Mouse (Mus musculus) adrenal gland, postnatal 10 days (tissue): ENCODE data around the gene Plcxd3. TPM values are rescaled to one million over a fixed set of nuclear protein-coding genes. Genes with fewer than 3 reads are reported as not detected.

Experiments
- DNase-seq: peaks from one replicate; pipeline ENCODE4 v3.0.0; 2021; ENCODE audit warnings: mixed read lengths
- long read RNA-seq, 2 experiments: library from polyadenylated mRNA; stranded (forward); transcript quantifications; one replicate each; pipeline ENCODE4 v2.0.0; 2021
- total RNA-seq, 2 experiments: library from RNA; stranded (reverse); gene quantifications; 2 replicates each; pipeline ENCODE4 v1.2.3; 2021

Gene Plcxd3
- 1 to 10 TPM; 2.3 to 5.7 TPM for total RNA-seq
- long read RNA-seq, experiment 1, partial matches to known transcripts, result 0 of 2 reads
- long read RNA-seq, experiment 1, other reads (novel, unspliced or antisense), result 1 of 2 reads
- long read RNA-seq, experiment 2, result 0 reads

GRCm38 (mm10) chr15:4375423-4376220 lies at the start of gene Plcxd3:
Plcxd3 (plus strand) TSS chr15:4375491.
- DNase-seq, result peak; percentile 16

- no peak for DNase-seq
Measured at GRCm38 (mm10) chr15:4331867-4332266, 43.4 kb upstream of the Plcxd3 start.

- no peak for DNase-seq
Measured at GRCm38 (mm10) chr15:4341620-4342019, 33.7 kb upstream of the Plcxd3 start.

GRCm38 (mm10) chr15:4348816-4349553 lies 26.3 kb upstream of the Plcxd3 start:
- DNase-seq, result no peak

- DNase-seq, result peak; percentile 20
Measured at GRCm38 (mm10) chr15:4356397-4356796, 18.9 kb upstream of the Plcxd3 start.

- DNase-seq, result no peak
Measured at GRCm38 (mm10) chr15:4357706-4358105, 17.6 kb upstream of the Plcxd3 start.

- peak; percentile 24 for DNase-seq
Measured at GRCm38 (mm10) chr15:4367801-4368200, 7.5 kb upstream of the Plcxd3 start.

- no peak for DNase-seq
Measured at GRCm38 (mm10) chr15:4374453-4374990, 769 bp upstream of the Plcxd3 start.

GRCm38 (mm10) chr15:4375031-4375422 lies 264 bp upstream of the Plcxd3 start:
- no peak for DNase-seq

GRCm38 (mm10) chr15:4376221-4376631 lies 935 bp downstream of the Plcxd3 start:
- peak; percentile 2 for DNase-seq

- DNase-seq, result no peak
Measured at GRCm38 (mm10) chr15:4378766-4379165, 3.5 kb downstream of the Plcxd3 start.

- DNase-seq, result no peak
Measured at GRCm38 (mm10) chr15:4387774-4388173, 12.5 kb downstream of the Plcxd3 start.

- no peak for DNase-seq
Measured at GRCm38 (mm10) chr15:4400096-4400495, 24.8 kb downstream of the Plcxd3 start.

GRCm38 (mm10) chr15:4411333-4411732 lies 36.0 kb downstream of the Plcxd3 start:
- no peak for DNase-seq

GRCm38 (mm10) chr15:4440081-4440480 lies 64.8 kb downstream of the Plcxd3 start:
- no peak for DNase-seq

GRCm38 (mm10) chr15:4496182-4496581 lies 120.9 kb downstream of the Plcxd3 start:
- no peak for DNase-seq

GRCm38 (mm10) chr15:4496984-4497383 lies 121.7 kb downstream of the Plcxd3 start:
- no peak for DNase-seq

- DNase-seq, result no peak
Measured at GRCm38 (mm10) chr15:4498036-4498435, 122.7 kb downstream of the Plcxd3 start.

GRCm38 (mm10) chr15:4503366-4503765 lies 128.1 kb downstream of the Plcxd3 start:
- no peak for DNase-seq

GRCm38 (mm10) chr15:4503826-4504225 lies 128.5 kb downstream of the Plcxd3 start:
- peak; percentile 4 for DNase-seq

GRCm38 (mm10) chr15:4514724-4515123 lies 139.4 kb downstream of the Plcxd3 start:
- no peak for DNase-seq

- DNase-seq, result no peak
Measured at GRCm38 (mm10) chr15:4524598-4524997, 149.3 kb downstream of the Plcxd3 start.

- DNase-seq, result no peak
Measured at GRCm38 (mm10) chr15:4533700-4534099, 158.4 kb downstream of the Plcxd3 start.
